Mouse (Mus musculus) hematopoietic stem cell, adult 5-6 weeks (primary cell): ENCODE results near the gene Fam135a. TPM values are rescaled to one million over a fixed set of nuclear protein-coding genes. Genes with fewer than 3 reads are reported as not detected.
"Not testable (repeated sequence)": the region's sequence is repeated elsewhere in the genome, so short reads cannot be mapped to it uniquely, and the experiment has no call there.

ENCODE experiments used
- ATAC-seq, 2 experiments: fragments of 125-278 bp in 1 of 2; replicated peaks in 1 of 2; 2 replicates each; pipeline ENCODE4 v1.8.0; 2016 to 2017; ENCODE audit warnings: inconsistent platforms in 2 of 2, mild to moderate bottlenecking in 2 of 2, moderate number of reproducible peaks in 2 of 2, low read depth in 1 of 2, moderate TSS enrichment in 1 of 2; ENCODE audit not compliant: low FRiP score in 2 of 2, poor library complexity in 2 of 2, severe bottlenecking in 2 of 2, insufficient read depth in 1 of 2, low TSS enrichment in 1 of 2
- total RNA-seq: library from RNA; stranded (forward); fragments of 172-1452, 232-1000 nt; gene quantifications from 2 replicates; pipeline ENCODE4 v1.2.3, GENCODE M21; 2017

Fam135a gene
- total RNA-seq, 1 experiment from 2014 or later: 10.5 TPM

GRCm38 (mm10) chr1:23997493-23997892 lies 102.6 kb downstream of the Fam135a start:
- no peak for ATAC-seq

GRCm38 (mm10) chr1:23995420-23995819 lies 104.7 kb downstream of the Fam135a start:
- no peak for ATAC-seq

DNA sequence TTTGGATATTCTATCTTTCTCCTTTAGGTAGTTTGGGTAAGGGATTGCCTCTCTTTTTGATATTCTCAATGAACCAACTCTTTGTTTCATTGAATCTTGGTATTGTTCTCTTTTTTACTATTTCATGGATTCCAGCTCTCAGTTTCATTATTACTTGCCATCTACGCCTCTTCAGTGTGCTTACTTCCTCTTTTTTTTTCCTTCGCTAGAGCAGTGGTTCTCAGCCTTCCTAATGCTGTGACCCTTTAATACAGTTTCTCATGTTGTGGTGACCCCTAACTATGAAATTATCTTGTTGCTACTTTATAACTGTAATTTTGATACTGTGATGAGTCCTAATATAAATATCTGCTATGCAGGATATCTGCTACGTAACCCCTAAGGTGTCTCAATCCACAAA lies 117.0 kb downstream of the Fam135a start:
- ATAC-seq: peak; percentile 87 to 92

DNA sequence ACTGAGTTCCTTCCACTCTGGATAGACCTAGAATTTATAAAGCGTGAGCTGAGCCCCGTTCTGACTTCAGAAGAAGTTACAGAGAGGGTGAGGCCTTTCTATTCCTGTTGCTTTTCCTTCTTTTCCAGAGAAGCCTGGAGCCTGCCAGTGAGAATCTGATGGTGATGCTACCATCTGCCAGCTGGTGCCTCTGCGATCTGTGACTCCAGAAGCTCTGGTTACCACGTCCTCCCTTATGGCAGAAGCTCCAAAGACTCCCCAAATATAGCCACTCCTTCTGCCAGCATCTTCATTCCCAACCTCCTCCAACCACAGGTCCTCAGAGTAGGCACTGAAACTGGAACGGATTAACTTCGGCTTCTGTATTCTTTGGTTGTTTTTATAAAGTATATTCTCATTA lies 121.9 kb downstream of the Fam135a start:
- no peak for ATAC-seq

DNA sequence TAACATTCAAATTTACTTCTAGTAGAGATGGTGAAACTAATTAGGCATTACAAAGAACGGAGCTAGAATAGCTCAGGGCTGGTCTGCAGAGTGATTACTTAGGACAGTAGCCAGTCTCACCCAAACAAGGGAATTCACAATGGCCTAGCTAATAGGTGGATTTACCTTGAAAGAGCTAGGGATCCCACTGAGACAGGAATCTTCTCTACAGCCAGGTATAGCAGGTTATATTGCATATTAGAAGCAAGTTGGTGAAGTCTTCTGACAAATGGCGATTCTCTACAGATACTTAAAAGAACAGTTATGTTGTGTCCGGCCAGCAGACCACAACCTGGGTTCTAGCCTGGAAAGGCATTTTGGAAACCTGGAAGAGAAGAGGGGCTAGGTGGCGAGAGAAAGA lies 129.0 kb downstream of the Fam135a start:
- not testable (repeated sequence) for ATAC-seq

DNA sequence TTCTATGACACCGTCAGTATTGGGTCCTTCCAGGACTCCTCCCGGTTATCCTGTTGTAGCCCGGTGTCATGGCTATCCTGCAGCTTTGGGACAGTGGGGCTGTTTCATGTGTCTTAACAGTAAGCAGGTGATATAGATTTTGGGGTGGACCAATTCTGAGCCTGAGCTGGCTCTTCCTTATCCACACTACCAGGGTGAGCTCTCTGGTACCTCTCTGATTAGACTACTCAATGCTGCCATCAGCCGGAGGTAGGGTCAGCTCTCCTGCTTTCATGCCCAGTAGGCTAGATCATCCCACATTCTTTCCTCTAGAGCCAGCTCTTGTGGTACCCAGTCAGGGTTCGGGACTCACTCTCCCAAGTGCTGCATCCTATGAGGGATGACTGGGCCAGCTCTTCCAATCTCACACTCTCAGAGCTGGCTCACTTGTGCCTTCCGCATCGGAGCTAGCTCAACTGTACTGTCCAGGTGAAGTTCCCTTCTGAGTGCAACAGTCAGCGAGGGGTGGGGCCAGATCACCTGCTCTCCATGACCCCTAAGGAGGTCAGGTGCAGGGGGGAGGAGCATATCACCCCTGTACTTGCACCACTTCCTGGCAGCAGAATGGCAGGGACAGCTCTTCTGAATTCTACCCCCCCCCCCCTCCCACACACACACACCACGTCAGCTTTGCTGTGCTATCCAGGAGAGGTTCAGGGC lies 132.0 kb downstream of the Fam135a start:
- ATAC-seq: no peak

DNA sequence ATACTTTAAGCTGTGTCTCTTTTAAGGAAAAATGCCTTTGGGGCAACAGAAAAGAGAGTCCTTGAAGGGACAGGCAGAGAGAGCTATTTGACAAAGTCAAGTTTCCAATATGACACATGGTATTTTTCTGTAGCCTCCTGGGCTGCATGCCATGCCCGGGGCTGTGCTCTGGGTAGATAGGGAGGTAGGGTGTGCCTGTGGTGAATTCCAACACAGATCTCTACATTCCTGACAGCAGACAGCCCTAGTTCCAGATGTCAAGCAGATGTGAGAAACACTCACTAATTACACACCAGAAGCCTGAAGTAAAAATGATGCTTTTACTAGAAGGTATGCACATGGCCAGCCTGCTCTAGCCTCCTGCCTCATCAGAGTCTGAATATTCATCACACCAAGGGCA lies 133.9 kb downstream of the Fam135a start:
- ATAC-seq: peak in 1 of 2 experiments; percentile 45; a peak in 2 of 4 replicates

Other genes starting within 250 kb of the Fam135a start
- 38.5 and 47.2 TPM in 2 replicates for gene Smap1, start 178.0 kb downstream of the Fam135a start, total RNA-seq
- 14.3 and 25.1 TPM in 2 replicates for gene Sdhaf4, start 94.7 kb downstream of the Fam135a start, total RNA-seq
- gene Col9a1, start 77.3 kb upstream of the Fam135a start, total RNA-seq: not detected in 2 replicates